22 mouse cellular contexts compared by ENCODE assay signal in genomic region chr17:32034322-32034721, GRCm38 (mm10). TPM values are rescaled to one million over a fixed set of nuclear protein-coding genes. Genes with fewer than 3 reads are reported as not detected.
"Had no signal": no experiment of that assay in that cellular context is flagged by ENCODE, and none has a peak within 500 bp of the region (broad histone marks: within the 10 kb centered on the region; RNA-seq: fewer than 3 reads in every experiment).

No protein-coding gene starts in this region.

- DNase-seq: kidney, postnatal 25 days; layer of hippocampus, adult 9-11 months; liver, embryonic 13.5 days; lung, adult 2 months; lung, postnatal 14 days; lung, postnatal 4 days; retina, postnatal 1 day; right cerebral cortex, postnatal 25 days; spleen, adult 18-20 months; thymus, postnatal 25 days had no signal

- H3K9me3 ChIP-seq: liver, embryonic 13.5 days; midbrain, embryonic 12.5 days; neural tube, embryonic 13.5 days; stomach, embryonic 15.5 days had no signal

- H3K27me3 ChIP-seq: liver, embryonic 13.5 days; neural tube, embryonic 13.5 days; stomach, embryonic 15.5 days had no signal

- H3K4me2 ChIP-seq: liver, embryonic 13.5 days; midbrain, embryonic 12.5 days; neural tube, embryonic 13.5 days; stomach, embryonic 15.5 days had no signal

- H3K4me3 ChIP-seq: layer of hippocampus, adult 2 months; left cerebral cortex, adult 2 months; liver, embryonic 13.5 days; midbrain, embryonic 12.5 days; myocyte; neural tube, embryonic 13.5 days; stomach, embryonic 15.5 days had no signal

- H3K27ac ChIP-seq: kidney, postnatal 0 days; layer of hippocampus, adult 2 months; left cerebral cortex, adult 2 months; liver, embryonic 13.5 days; midbrain, embryonic 12.5 days; neural tube, embryonic 13.5 days; stomach, embryonic 15.5 days had no signal

- ATAC-seq: midbrain, embryonic 16.5 days had no signal

- H3K36me3 ChIP-seq: neural tube, embryonic 13.5 days; stomach, embryonic 15.5 days had no signal

- H3K9ac ChIP-seq: liver, embryonic 13.5 days; midbrain, embryonic 12.5 days; neural tube, embryonic 13.5 days; stomach, embryonic 15.5 days had no signal

RNA-seq across cellular contexts. Expression of gene Hsf2bp, which starts 1.8 kb away (rescaled TPM):
- total RNA-seq: megakaryocyte progenitor cell, adult 5-6 weeks; megakaryocyte-erythroid progenitor cell, adult 5-6 weeks; monocyte, adult 5-6 weeks; neutrophil, adult 5-6 weeks had no signal
